Mouse (Mus musculus): ENCODE results near the gene Clec2g.

Clec2g gene

DNA sequence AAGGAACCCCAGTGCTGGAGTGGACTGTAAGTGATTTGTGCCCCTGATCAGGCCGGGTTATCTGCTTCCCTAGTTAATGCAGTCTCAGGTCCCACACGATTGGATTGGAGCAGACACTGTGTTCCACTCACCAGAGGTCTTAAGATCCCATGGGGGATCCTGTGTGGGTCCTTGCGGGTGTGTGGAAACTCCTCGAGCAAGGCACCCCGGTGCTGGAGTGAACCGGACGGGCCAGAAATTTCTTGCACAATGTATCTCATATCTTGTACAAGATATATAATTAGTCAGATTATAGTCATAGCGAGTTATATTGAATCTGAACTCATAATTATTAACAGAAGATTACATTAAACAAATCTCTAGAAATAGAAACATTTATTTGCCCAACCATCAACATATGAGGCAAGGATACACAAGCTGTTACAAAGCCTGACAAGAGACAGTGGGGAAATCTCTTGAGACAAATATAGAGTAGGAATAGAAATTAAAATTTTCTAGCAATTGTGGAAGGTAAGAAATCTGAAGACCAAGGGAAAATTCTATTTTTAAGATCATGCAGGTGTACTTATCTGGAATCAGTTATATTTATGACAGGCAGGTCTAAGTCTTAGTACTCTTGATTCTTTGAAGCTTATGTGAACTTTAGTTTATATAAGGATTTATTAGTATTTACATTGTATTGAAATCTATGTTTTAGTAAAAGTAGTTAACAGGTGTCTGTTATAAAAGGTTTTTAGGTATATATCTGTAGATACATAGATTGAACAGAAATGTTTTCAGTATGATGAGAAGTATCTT lies 93.5 kb downstream of the Clec2g start:
- no peak for DNase-seq

DNA sequence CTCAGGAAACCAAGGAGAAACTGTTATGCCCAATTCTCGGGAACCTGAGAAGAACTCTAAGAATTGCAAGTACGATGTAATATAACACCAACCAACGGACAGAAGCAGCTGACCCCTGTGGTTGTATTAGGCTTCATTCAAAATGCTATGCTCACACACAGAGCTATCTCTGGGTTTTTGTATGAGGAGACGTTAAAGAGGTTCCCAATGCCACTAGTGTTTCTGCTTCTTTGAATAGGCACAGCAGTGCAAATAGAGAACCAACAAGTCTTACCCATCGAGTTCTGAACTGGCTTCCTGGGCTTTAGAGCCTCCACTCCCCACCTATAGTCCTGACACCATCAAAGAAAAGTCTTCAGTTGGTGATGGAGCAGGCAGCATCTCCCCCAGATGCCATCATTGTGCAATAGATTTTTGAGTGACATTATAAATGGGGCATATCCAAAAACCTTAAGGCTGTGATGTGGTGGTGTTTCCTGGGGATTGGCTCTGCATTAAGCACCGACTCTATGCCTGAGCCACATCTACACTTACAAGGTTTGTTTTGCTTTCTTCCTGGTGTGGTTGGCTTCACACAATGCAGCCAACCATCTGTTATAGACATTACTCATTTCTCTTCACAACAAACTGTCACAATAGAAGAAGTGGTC lies 96.1 kb downstream of the Clec2g start:
- no peak for DNase-seq

DNA sequence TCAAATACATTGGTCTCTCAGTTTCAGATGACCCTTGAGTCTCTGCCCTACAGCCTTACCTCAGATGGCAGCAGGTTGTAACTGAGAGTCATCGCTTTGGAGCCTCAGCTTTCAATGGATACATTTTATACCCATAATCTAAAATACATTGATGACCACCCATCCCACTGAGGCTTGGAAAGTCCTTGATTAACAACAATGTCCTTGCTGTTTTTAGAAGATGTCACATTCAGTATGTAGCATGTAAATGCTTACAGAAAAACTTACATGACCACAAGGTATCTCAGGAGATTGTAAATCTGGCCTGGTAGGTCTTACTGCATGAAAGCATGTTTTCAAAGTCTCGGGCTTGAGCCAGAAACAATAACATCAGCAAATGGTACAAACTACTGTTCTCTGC lies 96.8 kb downstream of the Clec2g start:
- DNase-seq: no peak

DNA sequence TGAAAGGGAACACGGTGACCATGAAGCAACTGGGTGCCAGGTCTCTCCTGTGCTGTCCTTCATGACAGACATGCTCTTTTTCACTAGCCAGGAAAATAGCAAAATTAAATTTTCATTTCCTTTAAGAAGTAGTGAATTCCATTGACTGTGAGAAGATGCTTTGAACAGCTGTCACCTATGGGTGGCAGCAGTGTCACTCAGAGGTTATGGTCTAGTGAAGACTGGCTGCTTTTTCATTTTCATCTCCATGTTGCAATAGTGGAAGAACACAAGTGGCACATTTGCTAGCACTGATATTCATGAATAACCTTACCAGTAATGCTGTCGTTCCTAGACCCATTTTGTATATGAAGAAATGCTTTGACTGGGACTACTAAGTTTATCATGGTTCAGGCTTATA lies 99.2 kb downstream of the Clec2g start:
- no peak for DNase-seq

All from lung, postnatal 14 days (tissue).